Mouse (Mus musculus): ENCODE data around the gene Mfrp.
"Not testable (repeated sequence)": the region's sequence is repeated elsewhere in the genome, so short reads cannot be mapped to it uniquely, and the experiment has no call there.

Mfrp gene

GRCm38 (mm10) chr9:44104881-44105280 is 3.4 kb downstream of the Mfrp start:
- DNase-seq (ENCODE audit: low read depth, low spot score), result no peak

DNA sequence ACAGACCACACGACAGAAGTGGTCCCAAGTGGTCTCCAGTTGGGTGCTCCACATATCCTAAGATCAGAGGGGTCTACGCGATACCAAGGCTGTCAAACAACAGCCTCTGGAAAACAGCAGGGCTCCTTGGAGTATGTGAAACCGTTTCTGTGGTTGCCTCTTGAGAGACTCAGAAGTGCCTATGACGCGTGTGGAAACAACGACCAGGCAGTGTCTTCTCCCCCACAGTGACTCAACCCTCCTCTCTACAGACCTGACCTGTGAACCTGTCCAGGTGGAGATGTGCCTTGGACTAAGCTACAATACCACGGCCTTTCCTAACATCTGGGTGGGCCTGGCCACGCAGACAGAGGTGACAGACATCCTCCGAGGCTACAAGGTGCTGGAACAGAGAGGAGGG is 4.3 kb downstream of the Mfrp start:
- peak; percentile 31 for DNase-seq (ENCODE audit: low read depth, low spot score)

GRCm38 (mm10) chr9:44106182-44106581 is 4.7 kb downstream of the Mfrp start:
- DNase-seq (ENCODE audit: low read depth, low spot score), result no peak

DNA sequence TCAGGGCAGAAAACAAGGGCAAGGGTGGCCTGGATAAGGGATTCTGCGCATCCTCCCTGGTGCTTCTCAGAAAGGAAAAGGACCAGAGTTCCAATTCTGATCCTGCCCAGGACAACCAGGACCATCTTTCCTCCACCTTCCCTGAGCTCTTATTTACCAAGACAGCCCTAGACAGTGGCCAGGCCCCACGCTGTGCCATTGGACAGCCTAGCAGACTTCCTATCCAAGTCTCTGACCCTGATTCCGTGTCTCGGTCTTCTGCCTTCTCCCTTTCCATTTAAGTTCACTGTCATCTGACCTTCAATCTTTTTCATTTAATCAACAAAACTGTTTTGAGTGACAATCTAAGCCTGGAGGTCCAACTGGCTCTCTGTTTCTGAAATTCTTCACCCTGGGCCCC is 5.1 kb downstream of the Mfrp start:
- DNase-seq (ENCODE audit: low read depth, low spot score), result no peak

- DNase-seq (ENCODE audit: low read depth, low spot score), result no peak
Measured at GRCm38 (mm10) chr9:44107110-44107509, 5.6 kb downstream of the Mfrp start, which contains the start of gene C1qtnf5. Gene C1qtnf5, plus strand, starts transcription at chr9:44107245.

DNA sequence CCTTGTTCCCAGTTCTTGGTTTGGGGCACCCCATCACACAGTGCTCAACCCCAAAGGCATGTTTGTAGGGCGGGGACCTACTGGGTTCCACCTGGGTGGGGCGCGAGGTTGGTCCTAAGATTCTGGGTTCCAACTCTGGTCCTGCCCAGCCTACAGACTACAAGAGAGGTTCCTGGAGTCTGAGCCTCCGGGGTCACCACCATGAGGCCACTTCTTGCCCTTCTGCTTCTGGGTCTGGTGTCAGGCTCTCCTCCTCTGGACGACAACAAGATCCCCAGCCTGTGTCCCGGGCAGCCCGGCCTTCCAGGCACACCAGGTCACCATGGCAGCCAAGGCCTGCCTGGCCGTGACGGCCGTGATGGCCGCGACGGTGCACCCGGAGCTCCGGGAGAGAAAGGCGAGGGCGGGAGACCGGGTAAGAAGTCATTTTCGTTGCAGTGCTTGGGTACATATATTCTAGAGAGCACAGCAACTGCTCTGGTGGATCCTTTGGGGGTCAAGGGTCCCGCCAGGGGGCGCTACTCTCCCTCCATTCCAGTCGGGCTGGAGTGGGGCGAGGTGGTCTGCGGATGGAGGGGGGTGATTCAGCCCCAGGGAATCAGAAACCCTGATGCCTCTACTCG is 6.1 kb downstream of the Mfrp start:
- DNase-seq (ENCODE audit: low read depth, low spot score), result no peak

- DNase-seq (ENCODE audit: low read depth, low spot score), result no peak
Measured at GRCm38 (mm10) chr9:44108269-44109055, 6.9 kb downstream of the Mfrp start.

DNA sequence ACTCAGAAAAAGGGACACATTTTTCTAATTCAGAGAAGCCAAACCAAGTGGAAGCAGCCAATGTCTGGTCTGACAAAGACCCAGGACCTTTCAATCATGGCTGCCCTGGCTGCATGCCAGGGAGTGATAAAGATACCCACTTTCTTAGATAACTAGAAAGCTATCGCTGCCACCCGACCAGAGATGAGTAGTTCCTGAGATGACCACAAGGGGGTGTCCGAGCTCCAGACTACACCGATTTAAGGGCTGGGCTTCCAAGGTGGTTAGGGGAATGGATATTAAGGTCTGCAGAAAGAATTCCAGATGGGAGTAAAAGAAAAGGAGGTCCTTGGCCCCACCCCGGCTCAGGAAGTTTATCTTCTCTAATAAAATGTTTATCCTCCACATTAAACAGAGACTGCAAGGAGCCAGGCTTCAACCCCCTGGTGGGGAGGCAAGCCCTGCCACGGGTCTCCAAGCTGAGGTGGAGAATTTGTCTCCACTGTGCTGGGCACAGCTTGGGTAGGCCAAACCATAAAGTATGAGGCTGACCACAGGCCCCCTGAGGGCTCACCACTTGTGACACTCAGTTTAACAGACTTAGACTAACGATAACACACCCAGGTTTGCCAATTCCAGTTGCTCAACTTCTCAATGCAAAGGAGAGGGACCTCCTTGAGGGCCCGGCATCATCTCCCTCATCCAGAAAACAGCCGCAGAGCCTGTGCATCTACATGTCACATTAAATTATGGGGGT is 8.0 kb downstream of the Mfrp start:
- DNase-seq (ENCODE audit: low read depth, low spot score), result peak; percentile 86

DNA sequence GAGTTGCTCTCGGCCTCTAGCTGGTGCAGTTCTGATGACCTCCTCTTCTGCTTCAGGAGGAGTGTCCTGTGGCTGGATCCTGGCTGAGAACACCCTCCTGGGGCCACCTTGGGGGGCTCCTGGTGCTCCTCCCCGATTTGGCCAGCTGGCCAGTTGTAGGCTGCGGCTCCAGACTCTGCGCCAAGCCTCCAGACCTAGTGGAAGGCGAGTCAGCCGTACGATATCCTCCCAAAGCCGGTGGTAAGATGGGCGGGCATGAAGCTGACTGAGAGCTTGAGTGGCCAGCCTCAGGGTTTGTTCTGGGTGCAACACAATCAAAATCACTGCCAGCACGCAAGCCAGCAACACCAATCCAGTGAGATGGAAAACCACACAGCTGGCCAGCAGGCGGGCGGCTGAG is 10.4 kb downstream of the Mfrp start:
- DNase-seq (ENCODE audit: low read depth, low spot score), result not testable (repeated sequence)

- peak; percentile 98 for DNase-seq (ENCODE audit: low read depth, low spot score)
Measured at GRCm38 (mm10) chr9:44113105-44113789, 11.7 kb downstream of the Mfrp start, which contains the start of the genes Gm49380 and Rnf26. Gene Gm49380, minus strand, starts transcription at chr9:44113500. Gene Rnf26, minus strand, starts transcription at chr9:44113517.

- no peak for DNase-seq (ENCODE audit: low read depth, low spot score)
Measured at GRCm38 (mm10) chr9:44114453-44114852, 12.9 kb downstream of the Mfrp start.

GRCm38 (mm10) chr9:44115599-44115998 is 14.1 kb downstream of the Mfrp start:
- peak; percentile 44 for DNase-seq (ENCODE audit: low read depth, low spot score)

- peak; percentile 45 for DNase-seq (ENCODE audit: low read depth, low spot score)
Measured at GRCm38 (mm10) chr9:44116182-44116581, 14.7 kb downstream of the Mfrp start.

DNA sequence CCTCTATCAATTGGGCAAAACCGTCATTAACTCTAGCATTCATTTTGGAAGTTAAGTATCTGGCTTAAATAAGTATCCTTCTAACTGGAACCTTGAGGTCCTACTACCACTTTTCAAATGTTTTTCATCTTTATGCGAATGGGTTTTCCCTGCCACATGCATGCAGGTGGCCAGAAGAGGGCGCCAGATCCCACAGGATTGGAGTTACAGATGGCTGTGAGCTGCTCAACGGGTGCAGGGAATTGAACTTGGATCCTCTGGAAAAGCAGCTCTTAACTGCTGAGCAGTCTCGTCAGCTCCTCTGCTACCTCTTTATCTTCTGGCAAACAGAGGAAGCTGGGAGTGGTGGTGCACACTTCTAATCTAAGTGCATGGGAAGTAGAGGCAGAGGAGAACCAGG is 17.5 kb downstream of the Mfrp start:
- DNase-seq (ENCODE audit: low read depth, low spot score), result peak; percentile 79

DNA sequence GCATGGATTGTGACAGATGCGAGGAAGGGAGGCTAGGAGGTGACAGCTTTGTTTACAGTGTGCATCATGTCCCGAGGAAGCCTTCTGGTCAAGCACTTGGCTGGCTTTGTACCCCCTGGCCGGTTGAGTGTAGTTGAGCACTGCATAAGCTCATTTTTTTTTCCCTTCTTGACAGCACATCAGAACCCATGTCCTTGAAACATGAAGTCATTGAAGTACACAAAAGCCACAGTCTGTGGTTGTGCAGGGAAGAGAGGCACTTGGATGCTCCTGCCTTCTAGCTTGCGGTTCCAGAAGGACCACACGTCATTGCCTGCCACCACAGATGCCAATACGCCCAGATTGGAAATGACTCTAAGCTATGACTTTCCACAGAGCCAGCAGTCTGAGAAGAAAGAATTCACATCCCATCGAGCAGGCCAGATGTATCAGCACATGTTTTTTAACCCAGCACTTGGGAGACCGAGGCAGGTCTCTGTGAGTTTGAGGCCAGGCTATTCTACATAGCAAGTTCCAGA is 18.5 kb downstream of the Mfrp start:
- DNase-seq (ENCODE audit: low read depth, low spot score), result no peak

- peak; percentile 57 for DNase-seq (ENCODE audit: low read depth, low spot score)
Measured at GRCm38 (mm10) chr9:44124317-44124716, 22.8 kb downstream of the Mfrp start.

- no peak for DNase-seq (ENCODE audit: low read depth, low spot score)
Measured at GRCm38 (mm10) chr9:44125026-44125425, 23.5 kb downstream of the Mfrp start.

DNA sequence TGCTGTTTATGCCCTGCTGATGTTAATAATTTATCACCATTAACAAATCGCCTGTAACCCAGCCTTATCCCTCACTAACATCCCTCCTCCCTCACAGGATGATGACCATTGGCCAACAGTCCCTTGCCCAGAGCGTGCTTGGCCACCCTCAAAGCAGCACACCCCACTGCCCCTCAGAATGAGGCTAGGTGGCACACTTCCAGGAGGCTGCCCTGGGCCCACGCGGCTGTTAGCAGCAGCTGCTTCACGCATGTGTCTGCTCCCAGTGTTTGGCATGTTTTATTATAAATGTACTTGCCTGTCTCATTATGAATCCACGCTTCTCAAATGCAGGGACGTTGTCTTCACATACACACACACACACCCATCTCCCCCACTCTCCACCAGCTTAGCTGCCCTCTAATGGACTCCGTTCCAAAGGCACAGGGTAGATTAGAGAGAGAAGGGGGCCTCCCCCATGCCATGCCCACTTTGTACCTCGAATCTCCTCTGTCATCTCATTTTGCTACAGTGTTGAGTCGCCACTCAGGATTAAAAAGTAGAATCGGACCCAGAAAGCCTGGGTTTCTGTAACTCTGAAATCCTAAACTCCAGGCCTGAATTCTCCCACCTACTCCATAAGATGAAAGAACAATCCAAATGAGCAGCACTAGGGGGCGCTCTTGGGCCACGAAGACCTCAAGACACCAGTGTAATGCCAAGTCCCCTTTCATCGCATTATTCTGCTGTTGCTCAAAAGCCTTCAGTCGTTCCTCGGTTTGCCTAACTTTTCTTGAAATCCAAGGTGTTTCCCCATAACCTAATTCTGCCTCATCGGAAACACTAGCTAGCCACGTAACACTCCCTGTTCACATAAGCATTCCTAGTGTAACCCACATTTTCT is 24.3 kb downstream of the Mfrp start:
- DNase-seq (ENCODE audit: low read depth, low spot score), result peak; percentile 93

DNA sequence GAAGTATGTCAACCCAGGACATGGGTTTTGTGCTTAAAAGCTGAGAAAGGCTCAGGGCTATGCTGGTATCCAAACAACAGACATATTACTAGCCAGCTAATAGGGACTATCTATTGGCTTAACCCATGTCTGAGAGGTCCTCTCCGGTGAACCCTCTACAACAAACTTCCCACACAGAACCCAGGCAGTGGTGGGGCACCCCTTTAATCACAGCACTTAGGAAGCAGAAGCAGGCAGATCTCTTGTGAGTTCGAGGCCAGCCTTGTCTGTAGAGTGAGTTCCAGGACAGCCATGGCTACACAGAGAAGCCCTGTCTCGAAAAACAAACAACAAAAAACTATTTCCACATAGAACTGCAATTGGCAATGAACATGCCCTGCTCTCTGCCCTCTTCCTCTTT is 25.2 kb downstream of the Mfrp start:
- no peak for DNase-seq (ENCODE audit: low read depth, low spot score)

GRCm38 (mm10) chr9:44127351-44127801 is 25.8 kb downstream of the Mfrp start:
- DNase-seq (ENCODE audit: low read depth, low spot score), result no peak
